Comparison of ENCODE assay signal across 10 mouse cellular contexts in the genomic region with DNA sequence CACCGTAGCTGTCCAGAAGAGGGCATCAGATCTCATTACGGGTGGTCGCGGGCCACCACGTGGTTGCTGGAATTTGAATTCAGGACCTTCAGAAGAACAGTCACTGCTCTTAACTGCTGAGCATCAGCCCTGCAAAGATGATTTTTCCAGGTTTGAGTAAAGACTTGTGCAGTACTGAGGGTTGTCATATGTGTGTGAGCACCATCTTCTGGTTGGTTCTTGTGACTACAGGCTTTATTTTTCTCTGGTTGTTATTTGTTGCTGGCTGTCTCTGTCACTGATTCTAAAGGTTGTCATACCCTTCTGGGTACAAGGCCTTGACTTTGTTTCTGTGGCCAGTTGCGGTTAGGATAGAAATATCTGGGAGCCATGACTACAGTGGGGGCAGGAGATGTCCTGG. TPM values are rescaled to one million over a fixed set of nuclear protein-coding genes. Genes with fewer than 3 reads are reported as not detected.
DNase-seq lines count a peak whose midpoint lies in the region; ATAC-seq and TF ChIP-seq lines count a peak whose summit lies in the region.
"Had no signal": no experiment of that assay in that cellular context is flagged by ENCODE, and none has a peak within 500 bp of the region (broad histone marks: within the 10 kb centered on the region; RNA-seq: fewer than 3 reads in every experiment).

No protein-coding gene starts in this region.

- no peak for DNase-seq in heart, adult 2 months
- no peak for DNase-seq in heart, postnatal 4 days
- peak; percentile 4 to 19 for DNase-seq in right cerebral cortex, adult 2 months (ENCODE audit: low spot score in 2 of 2)
- DNase-seq in right cerebral cortex, postnatal 14 days, result no peak
- DNase-seq in forebrain, postnatal 0 days, result peak; percentile 60
- DNase-seq in retina, postnatal 1 day, result peak; percentile 36
- DNase-seq in heart, postnatal 36 days, result no peak
- no peak for DNase-seq in gastrocnemius, postnatal 25 days

- intact Hi-C loops in heart, adult 2 months (cut with DNase I), result no loop called here
- intact Hi-C loops in heart, postnatal 36 days (cut with DNase I), result no loop called here

- no peaks in the 10 kb centered on the region for H3K9me3 ChIP-seq in forebrain, postnatal 0 days (ENCODE audit: low read length)
- H3K9me3 ChIP-seq: limb, embryonic 13.5 days; stomach, embryonic 15.5 days had no signal

- TF ChIP-seq EP300 in heart, adult 2 months (IDR thresholded peaks at IDR 0.05; ENCODE audit: insufficient read depth, low read depth, low read length), result no peak

- no peak for TF ChIP-seq POLR2A in heart, adult 2 months (IDR thresholded peaks at IDR 0.05; ENCODE audit: insufficient read depth, low read depth, low read length)

- 62% methylated on average over 6 of the region's 6 CpGs for WGBS in heart, adult 2 months
- WGBS in forebrain, postnatal 0 days, result 51% methylated on average over 6 of the region's 6 CpGs

- no peak overlapping the region for H3K27ac ChIP-seq in heart, adult 2 months
- no peak overlapping the region for H3K27ac ChIP-seq in forebrain, postnatal 0 days (ENCODE audit: low read depth, low read length)
- H3K27ac ChIP-seq: limb, embryonic 13.5 days; stomach, embryonic 15.5 days had no signal

- no peaks in the 10 kb centered on the region for H3K4me1 ChIP-seq in heart, adult 2 months (ENCODE audit: control insufficient read depth, insufficient read depth, low read length)
- H3K4me1 ChIP-seq in forebrain, postnatal 0 days (ENCODE audit: insufficient read depth), result no peaks in the 10 kb centered on the region
- H3K4me1 ChIP-seq: limb, embryonic 13.5 days; stomach, embryonic 15.5 days had no signal

- ATAC-seq in forebrain, postnatal 0 days, result peak; percentile 89

- no peaks in the 10 kb centered on the region for H3K36me3 ChIP-seq in heart, adult 2 months (ENCODE audit: control insufficient read depth, insufficient read depth, low read length)
- no peaks in the 10 kb centered on the region for H3K36me3 ChIP-seq in forebrain, postnatal 0 days (ENCODE audit: insufficient read depth)
- H3K36me3 ChIP-seq: limb, embryonic 13.5 days; stomach, embryonic 15.5 days had no signal

- H3K4me3 ChIP-seq in heart, adult 2 months, result no peak overlapping the region
- no peak overlapping the region for H3K4me3 ChIP-seq in forebrain, postnatal 0 days (ENCODE audit: low read depth, low read length)
- H3K4me3 ChIP-seq: limb, embryonic 13.5 days; stomach, embryonic 15.5 days had no signal

- no peak overlapping the region for H3K9ac ChIP-seq in heart, adult 2 months (ENCODE audit: low read depth, low read length)
- no peak overlapping the region for H3K9ac ChIP-seq in forebrain, postnatal 0 days
- H3K9ac ChIP-seq: limb, embryonic 13.5 days; stomach, embryonic 15.5 days had no signal

- no peaks in the 10 kb centered on the region for H3K27me3 ChIP-seq in heart, adult 2 months (ENCODE audit: control insufficient read depth, insufficient read depth, low read length)
- H3K27me3 ChIP-seq in forebrain, postnatal 0 days (ENCODE audit: insufficient read depth, low read length), result no peaks in the 10 kb centered on the region
- H3K27me3 ChIP-seq: limb, embryonic 13.5 days; stomach, embryonic 15.5 days had no signal

- H3K79me2 ChIP-seq in heart, adult 2 months (replicated peaks; ENCODE audit: control insufficient read depth, insufficient read depth, low read length), result no peaks in the 10 kb centered on the region

- TF ChIP-seq CTCF in heart, adult 2 months (IDR thresholded peaks at IDR 0.05), result peak; percentile 29
- TF ChIP-seq CTCF in forebrain, postnatal 0 days (IDR thresholded peaks at IDR 0.05; ENCODE audit: low read depth), result peak; percentile 72

- H3K4me2 ChIP-seq in forebrain, postnatal 0 days (ENCODE audit: low read depth), result no peak overlapping the region
- H3K4me2 ChIP-seq: limb, embryonic 13.5 days; stomach, embryonic 15.5 days had no signal

RNA-seq across cellular contexts. Expression of a gene that starts 3.2 kb away (rescaled TPM):
- not detected for total RNA-seq in heart, adult 2 months (2021)
- not detected in 2 replicates for polyA plus RNA-seq in heart, adult 2 months (2012; rRNA removed)
- not detected for total RNA-seq in heart, postnatal 4 days (2021)
- not detected in 2 replicates for total RNA-seq in forebrain, postnatal 0 days (2014; rRNA removed)
- polyA plus RNA-seq in forebrain, postnatal 0 days (2015; fragmentation: Nextera tagmentation; extraction: Ambion mirVana), result not detected in 2 replicates
- not detected for total RNA-seq in heart, postnatal 36 days (2021)
- total RNA-seq in gastrocnemius, postnatal 25 days (2021), result not detected
- polyA plus RNA-seq: limb, embryonic 13.5 days; stomach, embryonic 15.5 days had no signal

RNA-seq across cellular contexts. Expression of a gene that starts 49.3 kb away (rescaled TPM):
- total RNA-seq in heart, adult 2 months (2021), result 10 to 100 TPM; 13.2 to 15.1 TPM
- 4.6 and 9.6 TPM in 2 replicates for polyA plus RNA-seq in heart, adult 2 months (2012; rRNA removed)
- 10 to 100 TPM; 12.7 to 13.5 TPM for total RNA-seq in heart, postnatal 4 days (2021)
- 34.3 and 37.7 TPM in 2 replicates for total RNA-seq in forebrain, postnatal 0 days (2014; rRNA removed)
- polyA plus RNA-seq in forebrain, postnatal 0 days (2015; fragmentation: Nextera tagmentation; extraction: Ambion mirVana), result 52.6 and 59.3 TPM in 2 replicates
- total RNA-seq in heart, postnatal 36 days (2021), result 10 to 100 TPM; 13.7 to 15.6 TPM
- total RNA-seq in gastrocnemius, postnatal 25 days (2021), result 1 to 10 TPM; 8.1 to 8.2 TPM

Comparison
In these comparisons a context has a peak if more than half of its experiments do, and no peak if none do; other contexts are left out.
1. DNase-seq: peak in right cerebral cortex, adult 2 months (2 of 2), forebrain, postnatal 0 days (single experiment) and retina, postnatal 1 day (single experiment); none in heart, adult 2 months (0 of 2), heart, postnatal 4 days (single experiment), right cerebral cortex, postnatal 14 days (single experiment), heart, postnatal 36 days (0 of 2) and gastrocnemius, postnatal 25 days (single experiment).